Mouse (Mus musculus) intestine, embryonic 14.5 days (tissue): ENCODE data around the gene Iqsec1. TPM values are rescaled to one million over a fixed set of nuclear protein-coding genes. Genes with fewer than 3 reads are reported as not detected.

Source experiments
- ATAC-seq: fragments of 200-750 bp; cut with Nextera tagmentation; replicated peaks from 2 replicates; pipeline ENCODE4 v1.8.0; 2017; ENCODE audit warnings: low read depth, moderate number of reproducible peaks, moderate TSS enrichment, moderate library complexity; ENCODE audit not compliant: low FRiP score, low TSS enrichment
- DNase-seq: peaks from one replicate; pipeline ENCODE4 v3.0.0-alpha.2; 2018; ENCODE audit warnings: low spot score
- H3K27ac ChIP-seq: fragments of 300-500 bp; sonication (generic); 2 replicates; pipeline ENCODE4 v1.5.1; 2014; ENCODE audit warnings: low read depth, mild to moderate bottlenecking, control low read depth
- H3K27me3 ChIP-seq: fragments of 300-500 bp; sonication (generic); replicated peaks from 2 replicates; pipeline ENCODE4 v1.6.1; 2014; ENCODE audit warnings: low read length, control low read depth; ENCODE audit not compliant: control insufficient read depth, insufficient read depth
- H3K36me3 ChIP-seq: fragments of 300-500 bp; sonication (generic); 2 replicates; pipeline ENCODE4 v1.6.1; 2014; ENCODE audit warnings: low read length, control low read depth; ENCODE audit not compliant: control insufficient read depth, insufficient read depth
- H3K4me1 ChIP-seq: fragments of 300-500 bp; sonication (generic); replicated peaks from 2 replicates; pipeline ENCODE4 v1.6.1; 2014; ENCODE audit warnings: low read length, control low read depth, mixed read lengths; ENCODE audit not compliant: control insufficient read depth, insufficient read depth
- H3K4me2 ChIP-seq: fragments of 300-500 bp; sonication (generic); 2 replicates; pipeline ENCODE4 v1.6.1; 2014; ENCODE audit warnings: low read length
- H3K4me3 ChIP-seq: fragments of 300-500 bp; sonication (generic); 2 replicates; pipeline ENCODE4 v1.5.1; 2014; ENCODE audit warnings: low read depth, low read length, control low read depth, mixed read lengths
- H3K9ac ChIP-seq: fragments of 300-500 bp; sonication (generic); 2 replicates; pipeline ENCODE4 v1.6.1; 2014; ENCODE audit warnings: mild to moderate bottlenecking, low read length
- H3K9me3 ChIP-seq: fragments of 300-500 bp; sonication (generic); 2 replicates; pipeline ENCODE4 v1.6.1; 2016; ENCODE audit warnings: low read length, control low read depth; ENCODE audit not compliant: control insufficient read depth
- WGBS: fragments of 180-500 bp; shearing (Covaris S2); extraction: QIAGEN DNeasy Blood & Tissue Kit; methylation state at CpG from one replicate; pipeline ENCODE4 v1.1.7; 2014; 5-methylcytosine and 5-hydroxymethylcytosine counted together
- polyA plus RNA-seq: library from polyadenylated mRNA; unstranded; fragments of >200 nt; fragmentation: Nextera tagmentation; extraction: Ambion mirVana; gene quantifications from 2 replicates; pipeline ENCODE4 v1.2.1, GENCODE M21; 2014

Gene Iqsec1
- polyA plus RNA-seq, 1 experiment from 2014 or later = 13.0 TPM

DNA sequence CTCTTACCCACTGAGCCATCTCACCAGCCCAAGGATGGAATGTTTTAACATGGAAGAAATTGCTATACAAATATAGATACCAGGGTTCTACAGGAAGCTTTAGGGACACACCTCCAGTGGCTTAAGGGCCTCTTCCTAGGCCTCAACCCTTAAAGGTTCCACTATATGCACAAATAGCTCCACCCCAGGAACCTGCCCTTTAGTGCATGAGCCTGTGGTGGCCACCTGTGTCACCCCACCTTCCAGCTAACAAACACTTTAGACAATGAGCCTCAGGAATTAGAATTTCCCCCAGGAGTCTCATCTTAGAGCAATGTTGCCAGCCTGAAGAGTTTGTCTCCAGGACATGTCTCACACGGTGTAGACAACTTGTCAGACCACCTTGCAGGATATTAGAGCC, 96.1 kb downstream of the Iqsec1 start:
- WGBS = 85% methylated on average over 1 of the region's 1 CpGs
- H3K27me3 ChIP-seq = no peaks in the 10 kb centered on the region
- no peak overlapping the region for H3K4me2 ChIP-seq

GRCm38 (mm10) chr6:90889356-90890285, 98.9 kb downstream of the Iqsec1 start:
- H3K27me3 ChIP-seq = no peaks in the 10 kb centered on the region
- no peak overlapping the region for H3K4me3 ChIP-seq
- no peaks in the 10 kb centered on the region for H3K9me3 ChIP-seq
- no peak overlapping the region for H3K27ac ChIP-seq
- no peak for ATAC-seq
- H3K4me2 ChIP-seq = no peak overlapping the region
- 83% methylated on average over 7 of the region's 7 CpGs for WGBS
- H3K4me1 ChIP-seq = no peaks in the 10 kb centered on the region
- no peak overlapping the region for H3K9ac ChIP-seq
- H3K36me3 ChIP-seq = no peaks in the 10 kb centered on the region
- DNase-seq = no peak

More for the DNA sequence above, 96.1 kb downstream of the Iqsec1 start:
- H3K9me3 ChIP-seq = no peaks in the 10 kb centered on the region
- no peaks in the 10 kb centered on the region for H3K4me1 ChIP-seq
- no peaks in the 10 kb centered on the region for H3K36me3 ChIP-seq
- DNase-seq = no peak
- no peak overlapping the region for H3K9ac ChIP-seq
- no peak overlapping the region for H3K4me3 ChIP-seq
- H3K27ac ChIP-seq = no peak overlapping the region
- no peak for ATAC-seq

DNA sequence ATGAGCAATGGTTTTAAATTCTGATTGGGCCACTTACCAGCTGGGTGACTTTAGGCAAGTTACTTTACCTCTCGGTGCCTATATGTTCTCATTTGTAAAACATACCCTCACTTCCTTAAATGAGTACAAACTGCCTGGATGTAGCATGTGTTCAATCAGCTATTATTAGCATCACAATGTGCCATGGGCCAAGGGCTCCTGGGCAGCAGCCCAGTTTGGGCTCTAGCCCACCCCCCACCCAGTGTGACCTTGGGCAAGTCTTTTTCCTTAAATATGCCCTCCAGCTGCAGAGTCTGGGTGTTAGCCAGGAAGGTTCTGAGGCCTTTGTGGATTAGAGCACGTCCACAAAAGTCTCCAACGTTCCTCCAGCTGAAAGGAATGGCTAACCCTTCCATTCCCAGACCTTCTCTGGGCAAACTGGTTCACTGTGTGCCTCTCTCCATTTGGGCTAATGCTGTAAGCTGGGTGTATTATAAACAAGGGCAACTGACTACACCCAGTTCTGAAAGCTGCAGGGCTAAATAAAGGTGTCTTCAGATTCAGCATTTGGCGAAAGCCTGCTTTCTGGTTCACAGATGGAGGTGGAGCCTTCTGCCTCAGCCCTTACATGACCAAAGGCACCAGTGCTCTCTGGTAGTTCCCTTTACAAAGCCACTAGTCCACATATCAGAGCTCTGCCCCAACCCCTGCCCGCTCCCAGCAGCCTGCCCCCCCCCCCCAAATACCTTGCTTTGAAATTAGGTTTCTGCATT, 101.3 kb downstream of the Iqsec1 start:
- Histone ChIP-seq H3K36me3 (no peaks in the 10 kb centered on the region), H3K4me1 (no peaks in the 10 kb centered on the region), H3K27me3 (no peaks in the 10 kb centered on the region), H3K4me2 (no peak overlapping the region), H3K27ac (no peak overlapping the region), H3K9ac (no peak overlapping the region), H3K9me3 (no peaks in the 10 kb centered on the region), H3K4me3 (no peak overlapping the region)
- WGBS = 70% methylated on average over 5 of the region's 5 CpGs
- DNase-seq = no peak
- no peak for ATAC-seq

- H3K4me3 ChIP-seq = no peak overlapping the region
- ATAC-seq (no peak), DNase-seq (no peak)
- H3K9me3 ChIP-seq = no peaks in the 10 kb centered on the region
- no peak overlapping the region for H3K27ac ChIP-seq
- no peak overlapping the region for H3K4me2 ChIP-seq
- no peaks in the 10 kb centered on the region for H3K27me3 ChIP-seq
- no peak overlapping the region for H3K9ac ChIP-seq
- 95% methylated on average over 1 of the region's 1 CpGs for WGBS
- H3K36me3 ChIP-seq = no peaks in the 10 kb centered on the region
- H3K4me1 ChIP-seq = no peaks in the 10 kb centered on the region
These were observed 102.9 kb downstream of the Iqsec1 start for GRCm38 (mm10) chr6:90885626-90886025.

DNA sequence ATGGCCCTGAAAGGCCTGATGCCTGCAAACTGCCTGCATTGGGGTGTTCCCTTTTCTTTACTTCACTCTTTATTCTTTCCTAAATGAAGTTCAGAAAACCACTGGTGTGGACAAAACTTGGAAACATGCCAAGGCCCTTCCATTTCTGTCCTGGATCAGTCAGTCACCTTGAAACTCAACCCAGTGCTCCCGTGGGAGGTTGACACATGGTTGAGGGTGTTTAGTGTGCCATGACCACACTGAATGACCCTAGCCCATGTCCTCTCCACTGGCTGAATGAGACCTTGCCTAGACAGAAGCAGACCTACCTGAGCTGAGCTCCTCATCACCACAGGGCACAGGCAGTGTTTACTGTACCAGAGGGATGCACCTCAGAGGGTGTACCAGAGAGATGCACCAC, 103.9 kb downstream of the Iqsec1 start:
- ATAC-seq (no peak), DNase-seq (no peak)
- Histone ChIP-seq H3K4me2 (no peak overlapping the region), H3K9ac (no peak overlapping the region), H3K27ac (no peak overlapping the region), H3K9me3 (no peaks in the 10 kb centered on the region), H3K4me1 (no peaks in the 10 kb centered on the region), H3K27me3 (no peaks in the 10 kb centered on the region), H3K4me3 (no peak overlapping the region), H3K36me3 (no peaks in the 10 kb centered on the region)
- WGBS = 63% methylated on average over 1 of the region's 1 CpGs

DNA sequence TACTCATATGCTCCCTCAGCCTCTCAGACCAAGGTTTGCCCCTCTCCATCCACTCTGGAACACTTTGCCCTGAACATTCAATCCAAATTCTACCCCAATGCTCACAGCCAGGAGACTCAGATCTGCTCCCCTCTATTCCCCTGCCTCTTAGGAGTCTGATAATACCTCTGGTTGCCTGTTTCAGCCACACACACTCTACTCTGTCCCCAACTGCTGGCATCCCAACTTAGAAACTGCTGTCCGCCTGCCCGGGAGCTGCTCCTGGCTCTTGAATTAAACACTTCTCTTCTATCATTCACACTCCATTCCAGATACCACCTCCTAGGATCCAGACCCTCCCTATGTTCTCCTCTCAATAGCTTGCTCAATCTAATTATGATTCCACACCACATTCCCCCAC, 107.5 kb downstream of the Iqsec1 start:
- Histone ChIP-seq H3K4me3 (no peak overlapping the region), H3K4me2 (no peak overlapping the region), H3K9ac (no peak overlapping the region), H3K9me3 (no peaks in the 10 kb centered on the region), H3K4me1 (no peaks in the 10 kb centered on the region), H3K36me3 (no peaks in the 10 kb centered on the region), H3K27me3 (no peaks in the 10 kb centered on the region), H3K27ac (no peak overlapping the region)
- ATAC-seq (no peak), DNase-seq (no peak)
- 72% methylated on average over 2 of the region's 2 CpGs for WGBS

- no peak for DNase-seq
These were observed 108.1 kb downstream of the Iqsec1 start for GRCm38 (mm10) chr6:90880404-90880803.

GRCm38 (mm10) chr6:90871581-90871980, 116.9 kb downstream of the Iqsec1 start:
- Histone ChIP-seq H3K27me3 (no peaks in the 10 kb centered on the region), H3K9me3 (no peaks in the 10 kb centered on the region), H3K4me2 (no peak overlapping the region), H3K4me1 (no peaks in the 10 kb centered on the region), H3K9ac (no peak overlapping the region), H3K27ac (no peak overlapping the region), H3K4me3 (no peak overlapping the region), H3K36me3 (no peaks in the 10 kb centered on the region)
- no peak for DNase-seq
- WGBS = 81% methylated on average over 8 of the region's 8 CpGs
- no peak for ATAC-seq

More at GRCm38 (mm10) chr6:90880404-90880803, 108.1 kb downstream of the Iqsec1 start:
- H3K4me1 ChIP-seq = no peaks in the 10 kb centered on the region
- 53% methylated on average over 3 of the region's 3 CpGs for WGBS
- no peaks in the 10 kb centered on the region for H3K9me3 ChIP-seq
- no peaks in the 10 kb centered on the region for H3K27me3 ChIP-seq
- no peak overlapping the region for H3K27ac ChIP-seq
- no peak overlapping the region for H3K9ac ChIP-seq
- no peak overlapping the region for H3K4me3 ChIP-seq
- no peaks in the 10 kb centered on the region for H3K36me3 ChIP-seq
- no peak for ATAC-seq
- H3K4me2 ChIP-seq = no peak overlapping the region
